Mouse (Mus musculus) testis, adult 2 months (tissue): ENCODE measurements around the gene Ubl5. TPM values are rescaled to one million over a fixed set of nuclear protein-coding genes. Genes with fewer than 3 reads are reported as not detected.
"Not testable (repeated sequence)": the region's sequence is repeated elsewhere in the genome, so short reads cannot be mapped to it uniquely, and the experiment has no call there.

Source experiments
- H3K27ac ChIP-seq: fragments of 200-500 bp; 2 replicates; pipeline ENCODE4 v1.5.1; 2012; ENCODE audit warnings: low read depth, low read length; ENCODE audit not compliant: control insufficient read depth, insufficient read depth
- H3K27me3 ChIP-seq: fragments of 200-500 bp; 2 replicates; pipeline ENCODE4 v1.6.1; 2012; ENCODE audit warnings: mild to moderate bottlenecking, low read length, moderate library complexity; ENCODE audit not compliant: control insufficient read depth, insufficient read depth
- H3K36me3 ChIP-seq: fragments of 200-500 bp; 2 replicates; pipeline ENCODE4 v1.6.1; 2012; ENCODE audit warnings: mild to moderate bottlenecking, low read length; ENCODE audit not compliant: control insufficient read depth, insufficient read depth
- H3K4me1 ChIP-seq: fragments of 200-500 bp; 2 replicates; pipeline ENCODE4 v1.6.1; 2012; ENCODE audit warnings: low read length; ENCODE audit not compliant: control insufficient read depth, insufficient read depth
- H3K4me3 ChIP-seq: fragments of 200-500 bp; 2 replicates; pipeline ENCODE4 v1.5.1; 2012; ENCODE audit warnings: low read depth, mild to moderate bottlenecking, low read length, moderate library complexity, mixed read lengths; ENCODE audit not compliant: control insufficient read depth
- CTCF ChIP-seq: fragments of 200-500 bp; IDR thresholded peaks from 2 replicates; pipeline ENCODE4 v1.5.1; 2012; ENCODE audit warnings: low read depth, mild to moderate bottlenecking, inconsistent platforms, low read length, moderate library complexity; ENCODE audit not compliant: control insufficient read depth, insufficient read depth, insufficient replicate concordance
- POLR2A ChIP-seq: fragments of 200-500 bp; IDR thresholded peaks from 2 replicates; pipeline ENCODE4 v1.6.1; 2012; ENCODE audit warnings: low read depth, mild to moderate bottlenecking, inconsistent platforms, low read length, moderate library complexity; ENCODE audit not compliant: control insufficient read depth
- polyA plus RNA-seq: library from polyadenylated mRNA; depleted of rRNA; stranded (reverse); fragments of >200 nt; gene quantifications from 2 replicates; pipeline ENCODE4 v1.2.3, GENCODE M21; 2012

Ubl5 gene
- polyA plus RNA-seq, 1 experiment: 175 TPM

DNA sequence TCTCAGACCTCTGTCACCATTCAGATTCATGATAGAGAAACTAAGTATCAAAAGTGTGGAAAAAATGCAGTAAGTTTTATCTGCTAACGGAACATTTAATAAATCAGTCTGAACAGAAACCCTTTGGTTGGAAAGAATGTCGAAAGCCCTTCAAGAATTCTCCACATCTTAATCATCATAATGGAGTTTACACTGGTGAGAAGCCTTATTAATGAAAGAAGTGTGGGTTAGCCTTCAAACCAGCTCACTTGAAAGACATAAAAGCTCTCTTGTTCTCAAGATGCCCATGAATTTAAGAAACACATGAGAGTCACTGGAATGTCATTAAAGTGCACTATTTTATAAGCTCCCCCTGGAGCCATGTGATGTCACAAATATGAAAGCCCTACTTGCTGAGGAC is 26.0 kb upstream of the Ubl5 start:
- Histone ChIP-seq H3K4me3 (no peak overlapping the region), H3K27ac (no peak overlapping the region), H3K27me3 (no peaks in the 10 kb centered on the region), H3K4me1 (no peaks in the 10 kb centered on the region), H3K36me3 (no peaks in the 10 kb centered on the region)
- TF ChIP-seq CTCF (no peak), POLR2A (no peak)

DNA sequence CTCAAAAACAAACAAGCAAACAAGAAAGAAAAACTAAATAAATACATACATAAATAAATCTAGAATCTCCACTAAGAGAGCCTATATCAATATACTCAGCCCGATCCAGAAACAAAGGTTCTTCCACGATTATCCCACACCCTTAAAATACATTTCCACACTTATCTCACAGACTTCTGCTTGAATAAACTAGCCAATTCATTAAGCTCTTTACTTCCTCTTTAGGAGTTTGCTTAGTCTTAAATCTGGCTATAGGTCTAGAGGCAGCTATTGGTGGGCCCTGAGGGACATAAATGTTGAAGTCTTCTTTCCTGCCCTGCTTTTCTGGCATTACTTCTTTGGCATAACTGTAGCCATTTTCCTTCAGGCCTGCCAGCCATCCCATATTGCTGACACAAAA is 11.3 kb upstream of the Ubl5 start:
- no peak overlapping the region for H3K27ac ChIP-seq
- H3K27me3 ChIP-seq: no peaks in the 10 kb centered on the region
- TF ChIP-seq POLR2A (no peak), CTCF (no peak)
- no peaks in the 10 kb centered on the region; the same call in 1 of the 2 replicates for H3K36me3 ChIP-seq
- no peaks in the 10 kb centered on the region for H3K4me1 ChIP-seq
- H3K4me3 ChIP-seq: no peak overlapping the region

- not testable (repeated sequence) for H3K4me3 ChIP-seq, H3K4me1 ChIP-seq, H3K36me3 ChIP-seq, H3K27ac ChIP-seq, H3K27me3 ChIP-seq
Observed at GRCm38 (mm10) chr9:20635676-20636075, 7.0 kb upstream of the Ubl5 start.

DNA sequence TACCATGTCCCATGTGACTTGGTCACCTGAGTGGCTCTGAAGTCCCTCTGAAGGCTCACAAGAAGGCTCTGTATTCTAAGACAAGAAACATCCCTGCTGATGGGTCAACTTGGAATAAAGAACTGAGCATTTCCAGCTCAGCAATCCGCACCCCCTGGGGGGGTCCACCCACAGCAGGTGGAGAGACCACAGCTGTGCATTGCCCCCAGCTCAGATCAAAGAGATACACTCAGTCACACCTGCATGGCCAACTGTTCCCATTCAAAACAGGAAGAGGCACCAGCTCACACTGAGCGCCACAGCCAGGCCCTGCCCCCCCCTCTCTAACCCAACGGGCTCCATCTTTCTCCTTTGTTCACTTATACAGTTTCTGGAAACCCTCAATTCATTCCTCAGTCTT is 6.4 kb upstream of the Ubl5 start:
- peaks cover 3% of the 10 kb centered on the region for H3K36me3 ChIP-seq
- TF ChIP-seq POLR2A (no peak), CTCF (no peak)
- no peak overlapping the region for H3K27ac ChIP-seq

DNA sequence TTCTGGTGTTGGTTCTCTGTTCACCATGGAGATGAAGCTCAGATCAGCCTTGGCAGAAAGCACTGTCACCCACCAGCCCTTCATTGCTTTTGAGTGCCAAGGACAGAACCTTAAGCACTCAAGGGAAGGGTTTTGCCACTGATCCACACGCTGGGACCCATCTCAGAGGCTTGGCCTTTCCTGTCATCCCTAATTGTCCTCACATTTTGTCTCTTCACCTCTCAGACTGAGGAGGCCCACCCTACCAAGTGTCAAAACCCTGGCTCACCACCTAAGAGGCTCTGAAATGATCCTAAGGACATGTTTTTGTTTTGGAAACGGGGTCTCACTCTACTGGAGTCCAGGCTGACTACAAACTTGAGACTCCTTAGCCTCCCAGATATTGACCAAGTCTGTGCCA is 5.9 kb upstream of the Ubl5 start:
- Histone ChIP-seq H3K36me3 (peaks cover 3% of the 10 kb centered on the region), H3K4me3 (no peak overlapping the region), H3K27ac (no peak overlapping the region), H3K4me1 (peaks cover 2% of the 10 kb centered on the region), H3K27me3 (no peaks in the 10 kb centered on the region)
- TF ChIP-seq CTCF (no peak), POLR2A (no peak)

More for the DNA sequence above, 6.4 kb upstream of the Ubl5 start:
- no peaks in the 10 kb centered on the region; the same call in 1 of the 2 replicates for H3K4me1 ChIP-seq
- H3K27me3 ChIP-seq: no peaks in the 10 kb centered on the region
- H3K4me3 ChIP-seq: no peak overlapping the region

DNA sequence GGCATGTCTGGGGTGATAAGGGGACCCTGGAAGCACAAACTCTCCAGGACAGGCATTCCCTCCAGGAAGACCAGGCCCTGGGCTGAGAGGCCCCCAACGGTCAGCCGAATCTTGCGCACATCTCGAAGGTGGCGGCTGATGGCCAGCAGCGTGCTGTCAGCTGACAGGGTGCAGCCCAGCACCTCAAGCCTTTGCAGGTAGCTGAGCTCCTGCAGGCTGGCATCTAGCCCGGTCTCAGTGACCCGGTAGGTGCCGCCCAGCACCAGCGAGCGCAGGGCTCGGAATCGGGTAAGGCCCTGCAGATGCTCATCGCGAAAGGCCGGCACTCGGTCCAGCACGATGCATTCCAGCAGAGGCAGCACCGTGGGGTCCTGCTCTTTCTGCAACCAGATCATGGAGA is 4.1 kb upstream of the Ubl5 start:
- H3K4me1 ChIP-seq: peaks cover 5% of the 10 kb centered on the region
- no peak for TF ChIP-seq POLR2A
- no peak for TF ChIP-seq CTCF
- no peak overlapping the region for H3K4me3 ChIP-seq
- peaks cover 3% of the 10 kb centered on the region for H3K36me3 ChIP-seq
- H3K27ac ChIP-seq: no peak overlapping the region
- no peaks in the 10 kb centered on the region for H3K27me3 ChIP-seq

DNA sequence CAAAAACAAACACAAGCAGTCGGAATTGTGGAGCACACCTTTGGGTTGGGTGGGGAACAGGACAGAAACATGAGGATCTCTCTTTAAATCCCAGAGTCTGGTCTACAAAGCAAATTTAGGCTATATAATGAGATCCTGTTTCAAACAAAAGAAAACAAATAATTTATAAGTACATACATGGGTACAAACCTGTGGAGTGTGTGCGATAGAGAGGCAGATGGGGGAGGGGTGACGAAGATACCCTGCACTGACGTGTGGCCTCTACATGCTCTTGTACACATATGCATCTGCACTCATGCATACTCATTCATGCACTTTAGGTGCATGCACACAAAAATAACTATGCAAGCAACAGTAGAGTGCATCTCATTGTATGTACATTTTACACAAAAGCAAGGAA is 3.2 kb upstream of the Ubl5 start:
- Histone ChIP-seq H3K4me3 (no peak overlapping the region), H3K4me1 (peaks cover 5% of the 10 kb centered on the region), H3K27ac (no peak overlapping the region), H3K27me3 (no peaks in the 10 kb centered on the region), H3K36me3 (peaks cover 3% of the 10 kb centered on the region)
- TF ChIP-seq POLR2A: no peak
- TF ChIP-seq CTCF: no peak

GRCm38 (mm10) chr9:20641501-20641900 is 1.2 kb upstream of the Ubl5 start:
- Histone ChIP-seq H3K27ac (peak overlapping the region; percentile 92), H3K36me3 (peaks cover 3% of the 10 kb centered on the region), H3K27me3 (no peaks in the 10 kb centered on the region), H3K4me1 (peaks cover 5% of the 10 kb centered on the region), H3K4me3 (peak overlapping the region; percentile 96)
- TF ChIP-seq POLR2A: no peak
- TF ChIP-seq CTCF: no peak
